Mouse (Mus musculus): Measurements from ENCODE around the gene Chd6. TPM values are rescaled to one million over a fixed set of nuclear protein-coding genes. Genes with fewer than 3 reads are reported as not detected.

Gene Chd6
- polyA plus RNA-seq, 1 experiment from 2014 or later, result 37.7 TPM

GRCm38 (mm10) chr2:161012577-161013251 is 96.2 kb downstream of the Chd6 start:
- WGBS, result 92% methylated on average over 16 of the region's 16 CpGs
- peaks cover 84% of the 10 kb centered on the region for H3K36me3 ChIP-seq
- H3K9ac ChIP-seq, result no peak overlapping the region
- no peaks in the 10 kb centered on the region for H3K27me3 ChIP-seq (replicated peaks)
- H3K4me2 ChIP-seq (replicated peaks), result no peak overlapping the region
- no peaks in the 10 kb centered on the region for H3K9me3 ChIP-seq
- no peak overlapping the region for H3K27ac ChIP-seq
- H3K4me3 ChIP-seq, result no peak overlapping the region
- no peaks in the 10 kb centered on the region for H3K4me1 ChIP-seq
- no peak for ATAC-seq (ENCODE audit: low FRiP score, low read depth)

- Histone ChIP-seq H3K27ac (no peak overlapping the region), H3K9ac (no peak overlapping the region), H3K36me3 (peaks cover 44% of the 10 kb centered on the region), H3K4me1 (no peaks in the 10 kb centered on the region), H3K27me3 (replicated peaks) (no peaks in the 10 kb centered on the region), H3K4me2 (replicated peaks) (no peak overlapping the region), H3K9me3 (no peaks in the 10 kb centered on the region), H3K4me3 (no peak overlapping the region)
- ATAC-seq (ENCODE audit: low FRiP score, low read depth), result no peak
- WGBS, result 90% methylated on average over 3 of the region's 3 CpGs
Observed at GRCm38 (mm10) chr2:161004338-161004737, 104.5 kb downstream of the Chd6 start.

- 91% methylated on average over 6 of the region's 6 CpGs for WGBS
- no peak for ATAC-seq (ENCODE audit: low FRiP score, low read depth)
- no peak overlapping the region for H3K9ac ChIP-seq
- H3K27ac ChIP-seq, result no peak overlapping the region
- H3K4me1 ChIP-seq, result no peaks in the 10 kb centered on the region
- no peak overlapping the region for H3K4me2 ChIP-seq (replicated peaks)
- H3K9me3 ChIP-seq, result no peaks in the 10 kb centered on the region
- H3K27me3 ChIP-seq (replicated peaks), result no peaks in the 10 kb centered on the region
- H3K4me3 ChIP-seq, result no peak overlapping the region
- H3K36me3 ChIP-seq, result peaks cover 12% of the 10 kb centered on the region; the same call in 1 of the 2 replicates
Observed at GRCm38 (mm10) chr2:160996987-160997763, 111.7 kb downstream of the Chd6 start.

GRCm38 (mm10) chr2:160994181-160994580 is 114.7 kb downstream of the Chd6 start:
- WGBS, result 71% methylated on average over 1 of the region's 1 CpGs
- no peak for ATAC-seq (ENCODE audit: low FRiP score, low read depth)
- Histone ChIP-seq H3K36me3 (peaks cover 33% of the 10 kb centered on the region), H3K27ac (no peak overlapping the region), H3K27me3 (replicated peaks) (no peaks in the 10 kb centered on the region), H3K9ac (no peak overlapping the region), H3K4me2 (replicated peaks) (no peak overlapping the region), H3K4me3 (no peak overlapping the region), H3K4me1 (no peaks in the 10 kb centered on the region), H3K9me3 (no peaks in the 10 kb centered on the region)

GRCm38 (mm10) chr2:160992465-160992864 is 116.4 kb downstream of the Chd6 start:
- Histone ChIP-seq H3K36me3 (peaks cover 48% of the 10 kb centered on the region), H3K4me3 (no peak overlapping the region), H3K27me3 (replicated peaks) (no peaks in the 10 kb centered on the region), H3K9me3 (no peaks in the 10 kb centered on the region), H3K9ac (no peak overlapping the region), H3K4me1 (no peaks in the 10 kb centered on the region), H3K27ac (no peak overlapping the region), H3K4me2 (replicated peaks) (no peak overlapping the region)
- ATAC-seq (ENCODE audit: low FRiP score, low read depth), result no peak
- whole genome bisulfite sequencing, result 97% methylated on average over 3 of the region's 3 CpGs

- ATAC-seq (ENCODE audit: low FRiP score, low read depth), result no peak
- H3K27ac ChIP-seq, result no peak overlapping the region
- WGBS, result 91% methylated on average over 6 of the region's 6 CpGs
- H3K27me3 ChIP-seq (replicated peaks), result no peaks in the 10 kb centered on the region
- H3K4me1 ChIP-seq, result no peaks in the 10 kb centered on the region
- no peak overlapping the region for H3K9ac ChIP-seq
- H3K4me3 ChIP-seq, result no peak overlapping the region
- peaks cover 59% of the 10 kb centered on the region for H3K36me3 ChIP-seq
- H3K4me2 ChIP-seq (replicated peaks), result no peak overlapping the region
- no peaks in the 10 kb centered on the region for H3K9me3 ChIP-seq
Observed at GRCm38 (mm10) chr2:160990339-160991070, 118.4 kb downstream of the Chd6 start.

GRCm38 (mm10) chr2:160987503-160987902 is 121.4 kb downstream of the Chd6 start:
- ATAC-seq (ENCODE audit: low FRiP score, low read depth), result no peak
- no peaks in the 10 kb centered on the region for H3K27me3 ChIP-seq (replicated peaks)
- H3K9ac ChIP-seq, result no peak overlapping the region
- H3K4me2 ChIP-seq (replicated peaks), result no peak overlapping the region
- peaks cover 82% of the 10 kb centered on the region for H3K36me3 ChIP-seq
- no peaks in the 10 kb centered on the region for H3K9me3 ChIP-seq
- H3K27ac ChIP-seq, result no peak overlapping the region
- H3K4me3 ChIP-seq, result no peak overlapping the region
- no peaks in the 10 kb centered on the region for H3K4me1 ChIP-seq

GRCm38 (mm10) chr2:160982636-160983035 is 126.2 kb downstream of the Chd6 start:
- no peaks in the 10 kb centered on the region for H3K27me3 ChIP-seq (replicated peaks)
- no peak overlapping the region for H3K4me2 ChIP-seq (replicated peaks)
- peaks cover 84% of the 10 kb centered on the region for H3K36me3 ChIP-seq
- no peaks in the 10 kb centered on the region for H3K4me1 ChIP-seq
- no peak for ATAC-seq (ENCODE audit: low FRiP score, low read depth)
- no peak overlapping the region for H3K27ac ChIP-seq
- no peaks in the 10 kb centered on the region for H3K9me3 ChIP-seq
- H3K4me3 ChIP-seq, result no peak overlapping the region
- H3K9ac ChIP-seq, result no peak overlapping the region
- WGBS, result 92% methylated on average over 3 of the region's 3 CpGs

- WGBS, result 96% methylated on average over 6 of the region's 6 CpGs
- no peaks in the 10 kb centered on the region for H3K27me3 ChIP-seq (replicated peaks)
- no peak for ATAC-seq (ENCODE audit: low FRiP score, low read depth)
- peaks cover 83% of the 10 kb centered on the region for H3K36me3 ChIP-seq
- H3K4me1 ChIP-seq, result no peaks in the 10 kb centered on the region
- no peak overlapping the region for H3K9ac ChIP-seq
- no peaks in the 10 kb centered on the region for H3K9me3 ChIP-seq
- H3K4me2 ChIP-seq (replicated peaks), result no peak overlapping the region
- H3K27ac ChIP-seq, result no peak overlapping the region
- H3K4me3 ChIP-seq, result no peak overlapping the region
Observed at GRCm38 (mm10) chr2:160981791-160982190, 127.1 kb downstream of the Chd6 start.

GRCm38 (mm10) chr2:160978651-160979050 is 130.2 kb downstream of the Chd6 start:
- no peaks in the 10 kb centered on the region for H3K27me3 ChIP-seq (replicated peaks)
- WGBS, result 71% methylated on average over 1 of the region's 1 CpGs
- no peaks in the 10 kb centered on the region for H3K9me3 ChIP-seq
- H3K36me3 ChIP-seq, result peaks cover 81% of the 10 kb centered on the region
- no peak overlapping the region for H3K27ac ChIP-seq
- no peak overlapping the region for H3K4me2 ChIP-seq (replicated peaks)
- H3K4me3 ChIP-seq, result no peak overlapping the region
- H3K9ac ChIP-seq, result no peak overlapping the region
- H3K4me1 ChIP-seq, result no peaks in the 10 kb centered on the region
- no peak for ATAC-seq (ENCODE audit: low FRiP score, low read depth)

GRCm38 (mm10) chr2:160977248-160977647 is 131.6 kb downstream of the Chd6 start:
- Histone ChIP-seq H3K27ac (no peak overlapping the region), H3K4me2 (replicated peaks) (no peak overlapping the region), H3K36me3 (peaks cover 76% of the 10 kb centered on the region), H3K4me3 (no peak overlapping the region), H3K9ac (no peak overlapping the region), H3K27me3 (replicated peaks) (no peaks in the 10 kb centered on the region), H3K4me1 (no peaks in the 10 kb centered on the region), H3K9me3 (no peaks in the 10 kb centered on the region)
- ATAC-seq (ENCODE audit: low FRiP score, low read depth), result no peak
- WGBS, result 94% methylated on average over 1 of the region's 1 CpGs

- no peak overlapping the region for H3K4me2 ChIP-seq (replicated peaks)
- no peaks in the 10 kb centered on the region for H3K4me1 ChIP-seq
- 84% methylated on average over 5 of the region's 5 CpGs for WGBS
- no peak overlapping the region for H3K9ac ChIP-seq
- H3K9me3 ChIP-seq, result no peaks in the 10 kb centered on the region
- ATAC-seq (ENCODE audit: low FRiP score, low read depth), result no peak
- no peak overlapping the region for H3K4me3 ChIP-seq
- H3K36me3 ChIP-seq, result peaks cover 65% of the 10 kb centered on the region
- H3K27ac ChIP-seq, result no peak overlapping the region
- no peaks in the 10 kb centered on the region for H3K27me3 ChIP-seq (replicated peaks)
Observed at GRCm38 (mm10) chr2:160973648-160974215, 135.1 kb downstream of the Chd6 start.
